Mouse (Mus musculus) liver (tissue): ENCODE measurements around the gene Gm20422.

ENCODE experiments used
- DNase-seq: peaks from one replicate; pipeline ENCODE4 v3.0.0-alpha.2; 2020; ENCODE audit warnings: mixed read lengths

The Gm20422 gene

GRCm38 (mm10) chr8:69701810-69702209, 72.9 kb downstream of the Gm20422 start:
- DNase-seq: no peak
